Mouse (Mus musculus): ENCODE data around the gene Dexi.

DNA sequence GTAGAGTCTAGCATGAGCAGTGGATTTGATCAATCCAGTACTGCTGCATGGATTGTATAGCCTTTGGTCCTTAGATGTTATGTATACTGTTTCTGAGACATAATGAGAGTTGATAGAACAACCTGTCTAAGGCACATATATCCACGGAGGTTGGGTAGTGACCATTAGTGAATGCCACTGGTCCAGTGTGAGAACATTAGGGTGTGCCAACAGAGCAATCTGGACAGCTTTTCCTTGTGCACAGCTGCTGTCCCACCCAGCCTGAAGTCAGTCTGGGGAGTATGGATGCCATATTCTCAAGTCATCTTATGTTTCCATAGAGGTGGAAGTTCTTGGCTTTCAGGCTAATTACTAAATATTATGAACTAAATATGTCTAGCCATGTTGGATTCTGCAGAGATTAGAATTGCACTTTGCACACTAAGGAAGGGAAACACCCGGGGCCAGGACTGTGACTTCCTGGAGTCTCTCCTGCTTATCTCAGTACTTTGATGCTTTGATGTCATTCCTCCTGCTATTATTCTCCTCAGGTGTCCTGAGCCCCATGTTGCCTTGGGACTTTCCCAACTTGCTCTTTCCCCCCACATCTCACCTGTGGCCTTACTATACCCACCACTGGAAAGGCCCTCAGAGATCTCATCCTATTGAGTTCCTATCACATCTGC is 38.5 kb upstream of the Dexi start:
- TF ChIP-seq POLR2A (IDR thresholded peaks at IDR 0.05; ENCODE audit: borderline replicate concordance, low read depth, low read length): no peak
- no peak for TF ChIP-seq CTCF (IDR thresholded peaks at IDR 0.05; ENCODE audit: low read depth, low read length)

All from bone marrow macrophage, adult 2 months (primary cell).